In genomic region chr9:42024257-42024656, GRCm38 (mm10) we compare ENCODE assay signal across 12 mouse cellular contexts.
"Had no signal": no experiment of that assay in that cellular context is flagged by ENCODE, and none has a peak within 500 bp of the region (broad histone marks: within the 10 kb centered on the region; RNA-seq: fewer than 3 reads in every experiment).

No protein-coding gene starts in this region.

- H3K4me2 ChIP-seq: intestine, embryonic 15.5 days; liver, embryonic 12.5 days; midbrain, embryonic 12.5 days had no signal

- H3K27ac ChIP-seq: intestine, embryonic 15.5 days; left cerebral cortex, adult 2 months; limb, embryonic 10.5 days; liver, embryonic 12.5 days; midbrain, embryonic 12.5 days had no signal

- H3K4me1 ChIP-seq: intestine, embryonic 15.5 days; liver, embryonic 12.5 days; midbrain, embryonic 12.5 days had no signal

- DNase-seq: kidney, adult 18-20 months; kidney, postnatal 10 days; kidney, postnatal 4 days; lung, postnatal 14 days; thymus, adult 18-20 months; thymus, postnatal 14 days had no signal

- H3K9ac ChIP-seq: intestine, embryonic 15.5 days; liver, embryonic 12.5 days; midbrain, embryonic 12.5 days had no signal

- ATAC-seq: intestine, embryonic 15.5 days; liver, embryonic 12.5 days; midbrain, embryonic 16.5 days had no signal

- H3K9me3 ChIP-seq: intestine, embryonic 15.5 days; limb, embryonic 10.5 days; liver, embryonic 12.5 days; midbrain, embryonic 12.5 days had no signal

- H3K4me3 ChIP-seq: intestine, embryonic 15.5 days; left cerebral cortex, adult 2 months; limb, embryonic 10.5 days; liver, embryonic 12.5 days; midbrain, embryonic 12.5 days had no signal

- H3K36me3 ChIP-seq: limb, embryonic 10.5 days; liver, embryonic 12.5 days; midbrain, embryonic 12.5 days had no signal

- H3K27me3 ChIP-seq: intestine, embryonic 15.5 days; liver, embryonic 12.5 days had no signal
